Mouse (Mus musculus): ENCODE measurements at regions not wholly inside any gene's neighbourhood (a gene's known extent, or its start where the extent isn't known, plus 50 kb on each side); places are given as distances from the start of the nearest gene placed in this dataset.

DNA sequence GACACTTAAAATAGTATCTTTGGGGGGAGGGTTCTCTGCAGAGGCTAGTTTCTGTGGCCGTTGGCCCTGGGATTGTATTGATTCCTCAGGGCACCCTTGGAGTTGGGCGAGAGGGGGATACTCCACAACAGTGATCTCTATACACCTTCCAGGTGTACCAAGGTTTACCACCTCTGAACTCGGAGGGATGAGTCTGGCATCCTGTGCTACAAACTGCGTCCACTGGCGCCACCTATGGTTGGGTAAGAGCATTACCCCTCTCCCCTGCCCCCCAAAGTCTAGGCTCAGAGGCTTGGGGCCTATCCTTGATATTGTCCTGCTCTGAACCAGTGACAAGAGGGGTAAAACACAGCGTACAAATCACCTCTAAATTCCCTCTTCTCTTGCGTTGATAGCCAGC lies 62.2 kb downstream of the Gm17728 start:
- DNase-seq: peak in 1 of 2 experiments; percentile 4

DNA sequence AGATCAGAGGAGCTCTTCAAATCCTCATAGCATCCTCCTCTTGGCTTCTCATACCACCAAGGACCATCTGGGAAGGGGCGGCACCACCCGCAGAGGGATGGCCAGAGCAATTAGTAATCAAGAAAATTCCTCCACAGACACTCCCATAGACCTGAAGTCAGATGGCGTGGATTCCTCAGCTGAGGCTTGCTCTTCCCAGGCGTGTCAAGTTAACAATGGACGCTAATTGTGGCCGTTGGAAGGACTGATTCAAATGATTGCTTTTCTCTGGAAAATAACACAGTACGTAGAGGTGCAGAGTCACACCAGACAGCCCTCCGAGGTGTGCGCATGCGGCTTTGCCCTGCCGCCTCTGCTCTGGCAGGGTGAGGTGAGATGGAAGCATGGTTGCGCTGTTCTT lies 62.7 kb downstream of the Gm17728 start:
- DNase-seq: no peak

DNA sequence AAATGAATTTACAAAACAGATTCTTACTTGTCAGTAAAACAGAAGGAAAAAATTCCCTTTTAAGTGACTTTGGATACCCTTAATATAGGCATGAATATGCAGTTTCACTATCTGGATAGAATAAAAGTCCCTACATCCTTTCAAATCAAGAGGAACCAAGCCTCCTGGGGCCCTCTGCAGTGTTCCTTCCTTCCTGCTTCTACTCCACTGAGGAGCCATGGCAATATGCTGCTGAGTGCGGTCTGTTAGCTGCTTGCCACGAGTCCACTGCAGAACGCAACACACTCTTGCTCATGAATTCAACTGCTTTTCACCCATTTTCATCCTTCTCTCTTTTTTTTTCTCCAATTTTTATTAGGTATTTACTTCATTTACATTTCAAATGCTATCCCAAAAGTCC lies 107.5 kb downstream of the Gm17728 start:
- DNase-seq: no peak

DNA sequence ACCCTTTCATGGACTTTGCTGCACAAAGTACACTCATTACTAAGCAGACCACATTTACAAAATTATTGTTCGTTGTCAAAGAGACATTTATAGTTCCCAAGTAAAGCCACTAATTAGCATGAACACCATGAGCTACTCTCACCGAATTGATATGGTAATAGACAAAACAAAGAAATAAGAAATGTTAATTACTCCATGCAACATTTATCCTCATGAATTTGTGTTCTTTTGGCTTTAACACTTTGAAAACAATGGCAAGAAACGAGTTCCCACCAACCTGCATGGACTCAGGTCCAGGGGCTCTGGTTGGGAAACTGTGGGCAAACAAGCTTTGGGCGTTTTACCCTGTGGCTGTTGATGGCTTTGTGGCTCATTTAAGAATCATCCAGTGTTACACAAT lies 114.2 kb downstream of the Gm17728 start:
- no peak for DNase-seq

DNA sequence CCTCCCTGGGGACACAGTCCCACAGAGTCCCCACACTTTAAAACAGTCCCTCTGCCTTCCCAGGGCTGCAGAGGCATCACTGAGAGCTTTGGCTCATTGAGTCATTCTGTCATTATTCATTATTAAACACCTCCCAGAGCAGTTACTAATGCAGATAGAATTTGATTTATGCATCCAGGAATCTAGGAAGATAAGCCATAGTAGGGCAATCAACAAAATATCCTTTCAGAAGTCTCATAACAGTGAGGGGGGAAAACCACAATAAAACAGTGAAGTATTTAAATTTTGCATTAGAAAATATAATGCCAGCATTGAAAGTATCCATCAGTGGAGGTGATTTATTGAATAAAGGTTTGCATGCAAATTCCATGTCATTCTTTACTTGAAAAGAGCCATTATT lies 116.5 kb downstream of the Gm17728 start:
- no peak for DNase-seq

DNA sequence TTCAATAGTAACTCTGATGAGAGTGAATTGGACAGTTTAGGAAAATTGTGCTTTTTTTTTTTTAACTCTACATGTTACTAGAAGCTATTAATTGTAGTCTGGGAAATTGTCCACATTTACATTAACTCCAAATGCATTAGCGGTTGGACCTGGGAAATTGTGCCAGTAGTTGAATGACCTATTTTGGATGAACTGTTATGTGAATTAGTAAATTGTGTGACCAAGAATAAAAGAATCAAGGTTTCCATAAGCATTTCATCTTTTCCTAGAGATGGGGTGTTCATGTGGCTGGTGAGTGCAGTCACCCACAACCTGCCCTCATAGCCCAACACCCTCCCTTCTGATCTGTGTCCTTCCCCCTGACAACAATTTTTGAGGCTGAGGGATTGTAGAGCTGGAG lies 118.3 kb downstream of the Gm17728 start:
- DNase-seq: no peak

DNA sequence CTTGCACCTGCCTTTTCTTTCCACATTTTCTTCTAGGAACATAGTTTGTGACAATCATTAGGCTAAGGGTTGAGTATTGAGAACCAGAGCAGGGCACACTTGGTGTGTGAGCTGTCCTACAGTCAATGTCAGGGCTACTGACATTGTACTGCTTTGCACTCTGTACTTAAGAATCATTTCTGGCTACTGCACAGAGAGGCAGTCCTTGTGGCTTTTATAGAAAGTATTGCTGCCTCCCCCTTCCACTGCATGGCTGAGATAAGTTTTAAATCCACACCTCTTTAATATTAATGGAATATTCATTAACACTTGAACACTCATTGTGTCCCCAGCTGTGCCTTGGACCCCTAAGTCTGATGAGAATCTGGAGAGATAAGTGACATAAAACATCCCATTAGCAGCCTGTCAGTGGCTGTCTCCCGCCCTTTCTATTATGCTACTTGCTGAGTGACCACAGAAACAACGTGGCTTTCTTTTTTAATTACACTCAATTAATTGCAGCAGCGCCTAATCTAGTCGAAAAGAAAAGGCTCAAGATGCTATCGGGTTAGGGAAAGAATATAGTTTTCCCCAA lies 121.5 kb downstream of the Gm17728 start:
- no peak for DNase-seq

DNA sequence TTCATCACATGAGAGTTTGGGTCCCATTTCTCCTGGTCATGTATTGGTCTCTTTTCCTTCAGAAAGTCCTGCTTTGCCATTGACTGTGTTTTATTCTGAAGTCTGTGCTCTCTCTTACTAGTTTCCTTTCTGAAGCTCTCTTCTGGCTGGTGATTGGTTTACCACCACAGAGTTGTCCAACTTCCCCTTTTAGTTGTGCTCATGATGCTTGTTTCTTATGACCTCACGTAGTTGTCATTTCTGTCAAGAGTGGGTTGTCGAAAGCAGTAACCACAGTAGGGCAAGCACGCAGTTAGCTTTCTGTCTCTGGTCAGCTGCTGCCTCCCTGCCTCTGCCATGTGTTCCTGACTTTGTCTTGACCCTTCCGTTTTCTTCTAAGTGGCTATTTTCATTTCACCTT lies 112.0 kb downstream of the Pabpc6 start:
- DNase-seq: no peak

DNA sequence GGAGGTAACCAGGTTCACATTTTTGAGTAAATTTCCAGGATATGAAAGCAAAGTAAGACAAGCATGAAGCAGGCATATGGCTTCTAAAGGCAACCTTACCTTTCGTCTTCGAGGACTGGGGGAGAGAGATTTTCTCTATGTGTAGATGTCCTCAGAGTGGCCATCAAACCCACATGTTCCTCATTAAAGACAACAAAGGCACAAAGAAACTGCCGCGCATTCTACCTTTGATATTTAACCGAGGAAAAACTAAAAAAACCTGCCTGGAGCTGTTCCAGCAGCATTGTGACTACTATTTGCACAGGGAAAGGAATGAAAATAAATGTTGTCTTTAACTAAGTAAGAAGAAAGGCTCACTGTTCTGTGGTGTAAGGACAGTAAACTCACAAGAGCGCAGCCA lies 102.7 kb downstream of the Pabpc6 start:
- DNase-seq: no peak

DNA sequence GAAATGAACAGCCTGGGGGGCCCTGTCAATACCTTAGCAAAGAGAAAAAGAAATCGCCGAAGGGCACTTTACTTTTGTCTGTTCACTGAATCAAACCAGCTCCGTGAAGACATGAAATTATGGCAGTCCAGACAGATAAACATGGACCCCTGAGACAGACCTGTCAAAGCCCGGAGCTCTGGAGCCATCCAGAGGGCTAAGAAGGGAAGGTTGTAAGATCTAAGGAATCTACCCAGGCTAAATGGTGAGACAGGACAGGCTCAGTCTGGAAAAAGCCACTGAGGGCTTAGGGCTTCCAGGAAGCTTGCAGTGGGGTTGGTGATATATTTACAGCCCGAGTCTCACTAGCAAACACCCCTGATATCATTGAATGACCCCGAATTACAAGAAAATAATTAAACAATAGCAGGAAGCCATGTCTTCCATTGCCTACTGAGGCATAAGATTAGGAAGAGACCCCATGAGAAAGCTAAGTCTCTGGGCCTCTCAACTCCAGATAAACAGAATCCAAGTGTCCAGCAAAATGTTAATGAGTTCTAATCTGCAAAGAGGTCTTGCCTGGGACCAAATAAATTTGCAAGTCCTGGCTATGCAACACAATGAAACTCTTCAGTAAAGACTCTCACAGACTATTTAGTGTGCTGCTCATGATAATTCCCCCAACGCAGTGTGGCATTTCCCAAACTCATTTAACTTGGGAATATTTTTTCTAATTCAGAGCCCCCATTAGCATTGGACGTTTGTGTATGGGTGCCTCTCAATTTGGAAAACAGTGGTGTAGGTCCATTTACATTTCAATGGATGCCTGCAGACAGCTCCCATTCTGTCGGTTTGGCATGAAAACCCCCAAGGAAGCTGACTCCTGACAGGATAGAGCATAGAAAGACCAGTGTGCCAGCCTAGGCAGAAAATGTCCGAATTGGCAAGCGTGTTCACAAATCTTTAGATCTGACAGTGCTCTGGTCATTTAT lies 89.8 kb downstream of the Pabpc6 start:
- peak in 1 of 2 experiments; percentile 11 for DNase-seq

DNA sequence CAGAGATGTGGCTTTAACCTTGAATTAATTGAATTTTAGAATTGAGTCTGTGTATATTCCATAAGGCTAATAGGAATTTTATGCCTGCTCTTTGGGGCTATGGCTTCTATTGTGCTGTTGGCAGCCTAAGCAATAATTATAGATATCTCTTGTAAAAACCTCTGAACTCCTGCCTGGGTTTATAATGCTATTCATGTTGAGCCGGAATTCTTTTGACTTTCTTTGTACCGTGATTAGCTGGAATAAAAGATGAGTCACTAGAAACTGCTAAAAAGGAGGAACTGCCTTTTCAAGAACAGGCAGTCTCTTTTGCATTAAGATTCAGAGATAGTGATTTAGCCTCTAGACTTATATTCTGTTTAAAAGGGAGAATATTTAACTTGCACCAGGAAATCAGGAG lies 71.4 kb downstream of the Pabpc6 start:
- DNase-seq: no peak

DNA sequence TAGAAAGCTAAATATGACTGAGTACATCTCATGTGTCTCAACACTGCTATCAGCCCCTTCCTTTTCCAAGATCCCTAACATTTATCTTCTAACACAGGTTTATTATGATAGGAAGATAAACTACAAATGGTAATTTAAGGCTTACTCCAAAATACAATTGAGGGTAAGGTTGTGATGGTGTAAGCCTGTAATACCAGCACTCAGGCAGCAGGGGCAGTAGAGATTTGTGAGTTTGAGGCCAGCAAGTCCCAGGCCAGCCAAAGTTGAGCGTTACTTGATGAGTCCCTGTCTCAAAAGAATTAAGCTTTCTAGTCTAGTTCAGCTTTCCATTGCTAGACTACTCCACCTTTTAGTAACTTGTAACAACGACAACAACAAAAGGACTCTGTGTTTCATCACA lies 69.1 kb downstream of the Pabpc6 start:
- DNase-seq: no peak
